In the genomic region with DNA sequence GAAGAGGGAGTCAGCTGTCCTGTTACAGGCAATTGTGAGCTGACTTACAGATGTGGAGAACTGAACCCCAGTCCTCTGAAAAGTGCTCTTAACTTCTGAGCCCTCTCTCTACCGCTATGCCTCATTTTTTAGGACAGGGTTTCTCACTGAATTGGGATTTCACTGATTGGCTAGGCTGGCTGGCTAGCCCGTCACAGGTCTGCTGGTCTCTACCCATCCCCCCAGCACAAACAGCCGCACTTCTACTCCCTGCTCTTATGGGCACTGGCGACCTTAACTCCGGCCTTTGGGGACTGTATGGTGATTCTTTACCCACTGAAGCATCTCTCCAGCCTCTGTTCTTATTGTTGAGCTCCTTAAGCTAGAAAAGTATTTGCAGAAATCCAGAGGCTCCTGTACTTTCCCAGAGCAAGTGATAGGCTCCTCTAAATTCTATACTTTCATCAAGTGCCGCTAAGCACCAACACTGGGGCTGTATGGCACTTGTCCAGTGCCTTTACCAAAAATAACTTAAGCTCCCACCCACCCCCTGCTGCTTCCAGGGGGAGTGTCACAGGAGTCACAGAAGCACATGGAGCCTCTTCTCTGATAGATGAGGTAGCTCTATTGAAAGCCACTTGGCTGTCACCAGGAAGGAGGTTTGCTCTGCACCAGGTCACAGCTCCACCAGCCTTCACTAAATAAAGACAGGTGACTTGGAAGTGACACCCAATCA, we compare ENCODE assay signal across 30 mouse cellular contexts. TPM values are rescaled to one million over a fixed set of nuclear protein-coding genes. Genes with fewer than 3 reads are reported as not detected.
DNase-seq lines count a peak whose midpoint lies in the region; ATAC-seq and TF ChIP-seq lines count a peak whose summit lies in the region.
"Had no signal": no experiment of that assay in that cellular context is flagged by ENCODE, and none has a peak within 500 bp of the region (broad histone marks: within the 10 kb centered on the region; RNA-seq: fewer than 3 reads in every experiment).

No protein-coding gene starts in this region.

- H3K4me3 ChIP-seq in forebrain, embryonic 11.5 days (ENCODE audit: low read depth, low read length), result no peak overlapping the region
- H3K4me3 ChIP-seq in forebrain, embryonic 12.5 days (replicated peaks), result no peak overlapping the region
- H3K4me3 ChIP-seq in heart, embryonic 13.5 days, result peak overlapping the region; percentile 2; the same call in 1 of the 2 replicates
- no peak overlapping the region for H3K4me3 ChIP-seq in heart, postnatal 0 days (ENCODE audit: low read depth, low read length)
- H3K4me3 ChIP-seq: kidney, embryonic 15.5 days; limb, embryonic 12.5 days; megakaryocyte, embryonic 14.5 days had no signal

- H3K9ac ChIP-seq in forebrain, embryonic 11.5 days (ENCODE audit: low read length), result no peak overlapping the region
- no peak overlapping the region for H3K9ac ChIP-seq in forebrain, embryonic 12.5 days
- peak overlapping the region; percentile 33; the same call in 1 of the 2 replicates for H3K9ac ChIP-seq in heart, embryonic 13.5 days
- no peak overlapping the region for H3K9ac ChIP-seq in heart, postnatal 0 days (replicated peaks; ENCODE audit: low read depth, low read length)
- H3K9ac ChIP-seq: forebrain, postnatal 0 days; kidney, embryonic 15.5 days; limb, embryonic 12.5 days; liver, postnatal 0 days had no signal

- WGBS in forebrain, embryonic 11.5 days, result 38% methylated on average over 6 of the region's 6 CpGs
- WGBS in forebrain, embryonic 12.5 days, result 37% methylated on average over 6 of the region's 6 CpGs
- WGBS in heart, embryonic 13.5 days, result 22% methylated on average over 6 of the region's 6 CpGs
- WGBS in heart, postnatal 0 days, result 24% methylated on average over 6 of the region's 6 CpGs

- peak; percentile 43 for DNase-seq in forebrain, embryonic 11.5 days (ENCODE audit: low spot score)
- no peak for DNase-seq in heart, postnatal 14 days
- DNase-seq in brain, adult 2 months (ENCODE audit: low read depth, low spot score), result peak; percentile 58
- DNase-seq in heart, postnatal 0 days (ENCODE audit: low spot score), result peak; percentile 43
- no peak for DNase-seq in lung, adult 18-20 months
- DNase-seq: adrenal gland, postnatal 10 days; cerebellum, adult 11 months; cerebellum, adult 9-10 months; cerebellum, postnatal 36 days; forebrain, postnatal 0 days; kidney, adult 18-20 months; kidney, postnatal 25 days; liver, postnatal 0 days; lung, postnatal 4 days; right cerebral cortex, postnatal 4 days; thymus, adult 18-20 months; thymus, postnatal 25 days had no signal

- H3K4me1 ChIP-seq in forebrain, embryonic 11.5 days (replicated peaks; ENCODE audit: control insufficient read depth, insufficient read depth, low read length), result peaks cover under 1% of the 10 kb centered on the region; the same call in 1 of the 2 replicates
- H3K4me1 ChIP-seq in forebrain, embryonic 12.5 days, result peaks cover 16% of the 10 kb centered on the region
- H3K4me1 ChIP-seq in heart, embryonic 13.5 days, result peaks cover 28% of the 10 kb centered on the region
- peaks cover 9% of the 10 kb centered on the region; the same call in 1 of the 2 replicates for H3K4me1 ChIP-seq in heart, postnatal 0 days (ENCODE audit: control insufficient read depth, insufficient read depth)
- H3K4me1 ChIP-seq: megakaryocyte, embryonic 14.5 days had no signal

- no peak overlapping the region for H3K27ac ChIP-seq in forebrain, embryonic 11.5 days (ENCODE audit: low read depth, low read length)
- no peak overlapping the region for H3K27ac ChIP-seq in forebrain, embryonic 12.5 days
- H3K27ac ChIP-seq in heart, embryonic 13.5 days (replicated peaks), result peak overlapping the region; percentile 43
- no peak overlapping the region for H3K27ac ChIP-seq in heart, postnatal 0 days (ENCODE audit: low read depth)
- H3K27ac ChIP-seq: kidney, embryonic 15.5 days; limb, embryonic 12.5 days; stomach, postnatal 0 days had no signal

- no peaks in the 10 kb centered on the region for H3K27me3 ChIP-seq in forebrain, embryonic 11.5 days (ENCODE audit: control insufficient read depth, insufficient read depth, low read length)
- peaks cover 4% of the 10 kb centered on the region; the same call in 1 of the 2 replicates for H3K27me3 ChIP-seq in forebrain, embryonic 12.5 days
- H3K27me3 ChIP-seq in heart, embryonic 13.5 days (replicated peaks), result peaks cover 12% of the 10 kb centered on the region
- H3K27me3 ChIP-seq in heart, postnatal 0 days (ENCODE audit: control insufficient read depth, insufficient read depth, low read length), result peaks cover 4% of the 10 kb centered on the region; the same call in 1 of the 2 replicates

- H3K9me3 ChIP-seq in forebrain, embryonic 11.5 days (ENCODE audit: control insufficient read depth, low read length), result no peaks in the 10 kb centered on the region
- H3K9me3 ChIP-seq in forebrain, embryonic 12.5 days, result no peaks in the 10 kb centered on the region
- H3K9me3 ChIP-seq in heart, embryonic 13.5 days, result peaks cover 3% of the 10 kb centered on the region; the same call in 1 of the 2 replicates
- no peaks in the 10 kb centered on the region for H3K9me3 ChIP-seq in heart, postnatal 0 days (replicated peaks; ENCODE audit: control insufficient read depth, low read length)
- H3K9me3 ChIP-seq: kidney, embryonic 15.5 days; limb, embryonic 12.5 days had no signal

- TF ChIP-seq EP300 in heart, postnatal 0 days (IDR thresholded peaks at IDR 0.05; ENCODE audit: low read depth), result no peak

- TF ChIP-seq CTCF in heart, postnatal 0 days (IDR thresholded peaks at IDR 0.05; ENCODE audit: low read depth), result no peak

- H3K4me2 ChIP-seq in forebrain, embryonic 11.5 days (ENCODE audit: low read depth, low read length, severe bottlenecking), result no peak overlapping the region
- H3K4me2 ChIP-seq in forebrain, embryonic 12.5 days, result no peak overlapping the region
- H3K4me2 ChIP-seq in heart, embryonic 13.5 days, result peak overlapping the region; percentile 48
- H3K4me2 ChIP-seq in heart, postnatal 0 days (ENCODE audit: low read depth, low read length), result peak overlapping the region; percentile 24; the same call in 1 of the 2 replicates
- H3K4me2 ChIP-seq: kidney, embryonic 15.5 days; limb, embryonic 12.5 days had no signal

- no peak for ATAC-seq in forebrain, embryonic 11.5 days (replicated peaks; ENCODE audit: low FRiP score)
- ATAC-seq in forebrain, embryonic 12.5 days (ENCODE audit: low FRiP score), result no peak
- no peak for ATAC-seq in heart, embryonic 13.5 days (ENCODE audit: extremely low read depth, insufficient number of reproducible peaks, low FRiP score, low TSS enrichment)
- ATAC-seq in heart, postnatal 0 days (ENCODE audit: insufficient read depth, low read depth), result peak; percentile 45
- ATAC-seq: forebrain, postnatal 0 days; hindbrain, embryonic 16.5 days; liver, postnatal 0 days; lung, postnatal 0 days; midbrain, embryonic 16.5 days had no signal

- intact Hi-C loops in heart, postnatal 14 days (cut with DNase I), result no loop called here

- H3K36me3 ChIP-seq in forebrain, embryonic 11.5 days (ENCODE audit: control insufficient read depth, insufficient read depth, low read length), result no peaks in the 10 kb centered on the region
- no peaks in the 10 kb centered on the region for H3K36me3 ChIP-seq in forebrain, embryonic 12.5 days (replicated peaks)
- no peaks in the 10 kb centered on the region for H3K36me3 ChIP-seq in heart, embryonic 13.5 days
- H3K36me3 ChIP-seq in heart, postnatal 0 days (replicated peaks; ENCODE audit: control insufficient read depth, insufficient read depth, low read length), result no peaks in the 10 kb centered on the region
- H3K36me3 ChIP-seq: G1E; kidney, embryonic 15.5 days; limb, embryonic 12.5 days had no signal

RNA-seq across cellular contexts. Expression of a gene that starts 4.5 kb away (rescaled TPM):
- polyA plus RNA-seq in forebrain, embryonic 11.5 days (2014; fragmentation: Nextera tagmentation; extraction: Ambion mirVana), result 6.2 and 8.1 TPM in 2 replicates
- 14.6 and 15.2 TPM in 2 replicates for polyA plus RNA-seq in forebrain, embryonic 12.5 days (2016; fragmentation: Nextera tagmentation; extraction: Ambion mirVana)
- polyA plus RNA-seq in heart, embryonic 13.5 days (2015; fragmentation: Nextera tagmentation; extraction: Ambion mirVana), result 6.1 and 8.4 TPM in 2 replicates
- under 1 TPM; 0.27 to 0.45 TPM for total RNA-seq in heart, postnatal 14 days (2021)
- total RNA-seq in heart, postnatal 0 days (2014; rRNA removed; ENCODE audit: low replicate concordance), result 0.43 TPM in 1 of 2 replicates, not detected in the other
- 1.4 and 1.7 TPM in 2 replicates for polyA plus RNA-seq in heart, postnatal 0 days (2015; fragmentation: Nextera tagmentation; extraction: Ambion mirVana)
- total RNA-seq: hematopoietic stem cell, adult 5-6 weeks; liver, adult 2 months; neutrophil, adult 5-6 weeks had no signal
- polyA plus RNA-seq: G1E; liver, adult 2 months had no signal

Comparison
In these comparisons a context has a peak if more than half of its experiments do, and no peak if none do; other contexts are left out.
1. DNase-seq: peak in forebrain, embryonic 11.5 days (single experiment), brain, adult 2 months (single experiment) and heart, postnatal 0 days (single experiment); none in heart, postnatal 14 days (0 of 2) and lung, adult 18-20 months (0 of 2).
2. H3K4me2 ChIP-seq: peak in heart, embryonic 13.5 days (single experiment) and heart, postnatal 0 days (single experiment); none in forebrain, embryonic 11.5 days (single experiment) and forebrain, embryonic 12.5 days (single experiment).